Mouse (Mus musculus) lung, postnatal 14 days (tissue): ENCODE measurements around the gene Slc28a1.

ENCODE experiments used
- DNase-seq: peaks from one replicate; pipeline ENCODE4 v3.0.0; 2021

Slc28a1 gene

DNA sequence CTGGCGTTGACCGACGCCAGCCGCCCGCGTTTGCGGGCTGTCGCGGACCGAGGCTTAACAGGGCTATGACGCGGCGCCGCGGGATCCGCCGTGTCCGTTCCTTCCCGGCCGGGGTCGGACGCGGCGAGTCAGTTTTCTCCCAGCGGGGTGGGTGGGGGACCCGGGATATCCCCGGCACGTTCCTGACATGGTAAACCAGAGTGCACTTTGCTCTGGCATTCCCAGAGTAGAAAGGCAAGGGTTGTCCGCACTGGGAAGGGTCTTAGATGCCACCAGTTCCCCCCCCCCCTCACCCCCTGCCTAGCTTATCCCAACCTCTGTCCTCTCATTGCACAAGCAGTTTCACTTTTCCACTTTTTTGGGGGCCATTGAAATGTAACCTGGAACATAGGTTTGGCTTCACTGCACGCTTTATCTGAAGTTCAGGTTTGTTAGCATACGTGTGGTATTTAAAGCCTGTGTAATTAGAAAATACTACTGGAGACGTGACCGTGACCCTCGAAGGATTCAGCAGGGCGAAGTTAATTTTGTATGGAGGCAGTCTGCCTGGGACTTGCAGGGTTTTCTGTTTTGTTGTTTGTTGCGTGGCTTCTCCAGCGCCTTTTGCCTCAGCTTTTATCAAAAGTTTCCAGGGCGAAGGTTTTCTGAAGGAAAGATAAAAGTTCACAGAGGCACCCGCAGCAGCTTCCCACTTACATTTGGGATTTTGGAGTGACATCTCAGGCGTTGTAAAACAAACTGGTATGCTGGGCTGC lies 99.7 kb downstream of the Slc28a1 start:
- no peak for DNase-seq

DNA sequence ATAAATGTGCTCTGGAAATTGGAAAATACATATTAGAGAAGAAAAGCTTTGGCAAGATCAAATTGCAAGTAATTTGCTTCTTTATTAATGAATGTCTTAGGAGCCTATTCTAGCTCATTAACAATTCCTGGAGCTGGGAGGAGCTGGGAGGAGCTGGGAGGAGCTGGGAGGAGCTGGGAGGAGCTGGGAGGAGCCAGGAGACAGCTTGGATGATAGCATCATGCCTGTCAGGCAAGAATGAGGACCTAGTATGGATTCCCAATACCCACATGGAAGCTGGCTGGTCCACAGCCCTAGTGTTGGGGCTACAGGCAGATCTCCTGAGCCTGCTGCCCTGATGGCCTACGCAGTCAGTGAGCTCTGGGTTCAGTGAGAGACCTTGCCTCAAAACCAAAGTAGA lies 101.4 kb downstream of the Slc28a1 start:
- DNase-seq: no peak

DNA sequence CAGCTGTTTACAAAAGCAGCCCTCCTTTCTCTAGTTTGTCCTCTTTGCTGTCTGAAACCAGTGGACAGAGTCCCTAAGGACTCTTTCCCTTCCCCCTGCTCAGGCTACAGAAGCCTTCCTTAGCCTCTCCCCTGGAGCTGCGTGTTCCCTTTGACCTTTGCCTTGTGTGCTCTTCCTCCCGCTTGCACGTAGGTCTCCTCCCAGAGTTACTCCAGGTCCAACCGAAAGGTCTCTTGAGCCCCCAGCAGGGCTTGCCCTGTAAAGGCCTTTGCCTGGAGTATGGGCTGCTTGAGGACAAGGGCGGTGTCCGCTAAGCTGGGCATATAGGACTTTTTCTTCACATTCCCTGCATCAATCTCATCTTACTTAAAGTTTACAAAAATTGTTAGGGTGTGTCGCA lies 104.7 kb downstream of the Slc28a1 start:
- DNase-seq: no peak
